10 mouse cellular contexts compared by ENCODE assay signal in the genomic region with DNA sequence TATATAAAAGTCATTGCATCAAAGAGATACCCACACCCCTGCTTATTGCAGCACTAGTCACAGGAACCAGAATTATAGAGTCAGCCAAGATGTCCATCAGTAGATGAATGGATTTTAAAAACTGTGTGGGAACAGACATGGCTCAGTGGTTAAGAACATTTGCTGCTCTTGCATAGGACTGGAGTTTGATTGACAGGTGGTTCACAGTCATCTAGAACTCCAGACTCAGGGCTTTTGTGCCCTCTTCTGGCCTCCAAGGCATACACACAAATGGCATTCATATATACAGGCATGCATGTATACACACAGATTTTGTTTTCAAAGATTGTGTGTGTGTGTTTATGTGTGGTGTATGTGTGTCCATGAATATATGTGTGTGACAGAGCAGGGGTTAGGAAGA. TPM values are rescaled to one million over a fixed set of nuclear protein-coding genes. Genes with fewer than 3 reads are reported as not detected.
A peak's percentile ranks its signal among the peaks of the same experiment; 100 is the strongest.
DNase-seq lines count a peak whose midpoint lies in the region; ATAC-seq lines count a peak whose summit lies in the region.
"Had no signal": no experiment of that assay in that cellular context is flagged by ENCODE, and none has a peak within 500 bp of the region (broad histone marks: within the 10 kb centered on the region; RNA-seq: fewer than 3 reads in every experiment).

No protein-coding gene starts in this region.

- no peak overlapping the region for H3K27ac ChIP-seq in forebrain, embryonic 11.5 days (ENCODE audit: low read depth, low read length)
- no peak overlapping the region for H3K27ac ChIP-seq in forebrain, embryonic 10.5 days
- H3K27ac ChIP-seq in liver, embryonic 13.5 days, result no peak overlapping the region
- H3K27ac ChIP-seq: embryonic facial prominence, embryonic 13.5 days; limb, embryonic 15.5 days had no signal

- no peaks in the 10 kb centered on the region for H3K36me3 ChIP-seq in forebrain, embryonic 11.5 days (ENCODE audit: control insufficient read depth, insufficient read depth, low read length)
- no peaks in the 10 kb centered on the region for H3K36me3 ChIP-seq in forebrain, embryonic 10.5 days (replicated peaks)
- H3K36me3 ChIP-seq in liver, embryonic 13.5 days, result no peaks in the 10 kb centered on the region
- H3K36me3 ChIP-seq: embryonic facial prominence, embryonic 13.5 days; limb, embryonic 15.5 days had no signal

- DNase-seq in forebrain, embryonic 11.5 days (ENCODE audit: low spot score), result no peak
- DNase-seq in forebrain, embryonic 10.5 days (ENCODE audit: extremely low spot score, low spot score), result no peak
- DNase-seq in 3T3-L1 (ENCODE audit: low read depth, low spot score), result peak; percentile 85
- DNase-seq in fat pad, adult 2 months (ENCODE audit: extremely low read depth, low read depth, low spot score), result peak; percentile 30
- DNase-seq in liver, embryonic 13.5 days, result no peak
- DNase-seq in yolk sac, embryonic 10.5 days (ENCODE audit: low spot score), result no peak
- DNase-seq in layer of hippocampus, adult 8-10 months (ENCODE audit: low spot score in 2 of 2), result no peak
- no peak for DNase-seq in urinary bladder, adult 18-20 months (ENCODE audit: low spot score in 2 of 2)

- no peak overlapping the region for H3K9ac ChIP-seq in forebrain, embryonic 11.5 days (ENCODE audit: low read length)
- no peak overlapping the region for H3K9ac ChIP-seq in liver, embryonic 13.5 days
- H3K9ac ChIP-seq: embryonic facial prominence, embryonic 13.5 days; limb, embryonic 15.5 days had no signal

- 0 out of 2 replicates have a peak, but pooled peaks have one; percentile 39 for ATAC-seq in forebrain, embryonic 11.5 days (replicated peaks; ENCODE audit: low FRiP score)
- 0 out of 2 replicates have a peak, but pooled peaks have one; percentile 43 for ATAC-seq in liver, embryonic 13.5 days (ENCODE audit: low read depth)

- H3K4me1 ChIP-seq in forebrain, embryonic 11.5 days (replicated peaks; ENCODE audit: control insufficient read depth, insufficient read depth, low read length), result 0 out of 2 replicates have a peak, but pooled peaks cover 2% of the 10 kb centered on the region
- H3K4me1 ChIP-seq in forebrain, embryonic 10.5 days, result peaks cover 20% of the 10 kb centered on the region
- H3K4me1 ChIP-seq in liver, embryonic 13.5 days (replicated peaks), result peaks cover 47% of the 10 kb centered on the region
- H3K4me1 ChIP-seq: limb, embryonic 15.5 days had no signal

- no peaks in the 10 kb centered on the region for H3K27me3 ChIP-seq in forebrain, embryonic 11.5 days (ENCODE audit: control insufficient read depth, insufficient read depth, low read length)
- H3K27me3 ChIP-seq in forebrain, embryonic 10.5 days (ENCODE audit: poor library complexity, severe bottlenecking), result no peaks in the 10 kb centered on the region
- no peaks in the 10 kb centered on the region for H3K27me3 ChIP-seq in liver, embryonic 13.5 days
- H3K27me3 ChIP-seq: embryonic facial prominence, embryonic 13.5 days; limb, embryonic 15.5 days had no signal

- no peak overlapping the region for H3K4me2 ChIP-seq in forebrain, embryonic 11.5 days (ENCODE audit: low read depth, low read length, severe bottlenecking)
- no peak overlapping the region for H3K4me2 ChIP-seq in liver, embryonic 13.5 days
- H3K4me2 ChIP-seq: embryonic facial prominence, embryonic 13.5 days; limb, embryonic 15.5 days had no signal

- H3K4me3 ChIP-seq in forebrain, embryonic 11.5 days (ENCODE audit: low read depth, low read length), result no peak overlapping the region
- H3K4me3 ChIP-seq in forebrain, embryonic 10.5 days, result no peak overlapping the region
- no peak overlapping the region for H3K4me3 ChIP-seq in liver, embryonic 13.5 days (replicated peaks)
- H3K4me3 ChIP-seq: embryonic facial prominence, embryonic 13.5 days; limb, embryonic 15.5 days had no signal

- H3K9me3 ChIP-seq in forebrain, embryonic 11.5 days (ENCODE audit: control insufficient read depth, low read length), result no peaks in the 10 kb centered on the region
- H3K9me3 ChIP-seq in forebrain, embryonic 10.5 days, result no peaks in the 10 kb centered on the region
- H3K9me3 ChIP-seq in liver, embryonic 13.5 days (replicated peaks), result no peaks in the 10 kb centered on the region
- H3K9me3 ChIP-seq: embryonic facial prominence, embryonic 13.5 days; limb, embryonic 15.5 days had no signal

RNA-seq across cellular contexts. Expression of gene Mkln1, which starts 14.0 kb away (rescaled TPM):
- 208 and 221 TPM in 2 replicates for polyA plus RNA-seq in forebrain, embryonic 11.5 days (2014; fragmentation: Nextera tagmentation; extraction: Ambion mirVana)
- polyA plus RNA-seq in forebrain, embryonic 10.5 days (2016; fragmentation: Nextera tagmentation; extraction: Ambion mirVana), result 207 TPM in 2 replicates
- 144 and 182 TPM in 2 replicates for polyA plus RNA-seq in liver, embryonic 13.5 days (2015; fragmentation: Nextera tagmentation; extraction: Ambion mirVana)
- 100 to 1,000 TPM; 160 to 192 (median 175) TPM for total RNA-seq in layer of hippocampus, adult 8-10 months (2022)

Comparison
In these comparisons a context has a peak if more than half of its experiments do, and no peak if none do; other contexts are left out.
1. DNase-seq: peak in 3T3-L1 (single experiment) and fat pad, adult 2 months (single experiment); none in forebrain, embryonic 11.5 days (single experiment), forebrain, embryonic 10.5 days (single experiment), liver, embryonic 13.5 days (single experiment), yolk sac, embryonic 10.5 days (single experiment), layer of hippocampus, adult 8-10 months (0 of 2) and urinary bladder, adult 18-20 months (0 of 2).